Mouse (Mus musculus): ENCODE results near the gene Vmn2r45.
"Not testable (repeated sequence)": the region's sequence is repeated elsewhere in the genome, so short reads cannot be mapped to it uniquely, and the experiment has no call there.

Gene Vmn2r45

DNA sequence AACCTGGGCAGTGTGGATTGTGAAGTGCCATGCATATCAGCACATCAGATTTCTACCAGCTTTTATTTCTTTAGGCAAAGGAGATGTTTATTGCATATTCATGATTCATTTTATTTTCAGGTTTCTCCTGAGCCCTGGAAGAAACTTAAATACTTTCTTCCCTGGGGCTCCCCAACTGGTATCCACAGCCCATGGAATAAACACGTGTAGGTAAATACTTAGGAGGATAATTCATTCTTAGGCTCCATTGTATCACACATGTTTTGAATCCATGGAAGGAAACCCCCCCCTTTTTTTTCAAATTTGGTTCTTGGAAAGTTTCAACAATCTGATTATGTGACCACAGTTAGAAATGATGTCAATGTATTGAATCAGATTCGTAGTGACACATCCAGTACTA, at the start of gene Vmn2r45:
Gene Vmn2r45 (minus strand): TSS at position 101 of the 400 bp plus-strand sequence.
- DNase-seq, result not testable (repeated sequence)

All from layer of hippocampus, adult 9-11 months (tissue).